Mouse (Mus musculus): ENCODE data around the gene Mrpl20. TPM values are rescaled to one million over a fixed set of nuclear protein-coding genes. Genes with fewer than 3 reads are reported as not detected.
"Not testable (repeated sequence)": the region's sequence is repeated elsewhere in the genome, so short reads cannot be mapped to it uniquely, and the experiment has no call there.

Gene Mrpl20
- polyA plus RNA-seq, 1 experiment from 2014 or later = 250 TPM

DNA sequence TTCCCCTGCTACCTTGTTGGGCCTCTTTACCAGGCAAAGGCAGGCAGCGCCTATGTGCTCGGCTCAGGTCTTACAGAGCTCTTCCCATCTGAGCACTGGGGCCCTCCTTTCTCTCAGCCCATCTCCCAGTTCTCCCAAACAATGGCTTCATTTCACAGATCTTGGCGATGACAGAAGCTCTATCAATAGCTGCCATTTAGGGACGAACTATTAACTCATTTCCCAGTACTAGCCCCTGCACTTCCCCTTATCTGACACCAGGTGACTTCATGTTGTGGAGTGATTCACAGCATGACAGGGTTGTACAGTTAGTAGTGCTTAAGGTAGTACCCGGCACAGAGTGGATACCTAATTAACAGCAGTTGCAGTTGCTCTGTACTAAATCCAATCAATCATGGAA is 16.9 kb upstream of the Mrpl20 start, which contains the start of gene Tmem88b:
Gene Tmem88b, minus strand, starts transcription at position 56 of the 400 bp plus-strand sequence.
- Histone ChIP-seq H3K27me3 (ENCODE audit: control insufficient read depth, insufficient read depth, low read length) (no peaks in the 10 kb centered on the region), H3K4me1 (ENCODE audit: control insufficient read depth, insufficient read depth, low read length) (no peaks in the 10 kb centered on the region), H3K36me3 (replicated peaks; ENCODE audit: control insufficient read depth, insufficient read depth, low read depth, low read length) (no peaks in the 10 kb centered on the region), H3K27ac (replicated peaks; ENCODE audit: low read depth, low read length) (no peak within 1 kb of the TSS), H3K9ac (replicated peaks; ENCODE audit: low read length) (no peak within 1 kb of the TSS), H3K9me3 (replicated peaks; ENCODE audit: control insufficient read depth, low read length) (no peaks in the 10 kb centered on the region), H3K4me3 (ENCODE audit: low read depth, low read length) (peak within 1 kb of the TSS; percentile 52; the same call in 1 of the 2 replicates), H3K4me2 (ENCODE audit: low read depth, low read length) (peak within 1 kb of the TSS; percentile 74)
- WGBS = 61% methylated on average over 5 of the region's 5 CpGs
- DNase-seq (ENCODE audit: low spot score) = no peak
- ATAC-seq (replicated peaks; ENCODE audit: insufficient number of reproducible peaks, low FRiP score, low TSS enrichment, low read depth) = no peak

DNA sequence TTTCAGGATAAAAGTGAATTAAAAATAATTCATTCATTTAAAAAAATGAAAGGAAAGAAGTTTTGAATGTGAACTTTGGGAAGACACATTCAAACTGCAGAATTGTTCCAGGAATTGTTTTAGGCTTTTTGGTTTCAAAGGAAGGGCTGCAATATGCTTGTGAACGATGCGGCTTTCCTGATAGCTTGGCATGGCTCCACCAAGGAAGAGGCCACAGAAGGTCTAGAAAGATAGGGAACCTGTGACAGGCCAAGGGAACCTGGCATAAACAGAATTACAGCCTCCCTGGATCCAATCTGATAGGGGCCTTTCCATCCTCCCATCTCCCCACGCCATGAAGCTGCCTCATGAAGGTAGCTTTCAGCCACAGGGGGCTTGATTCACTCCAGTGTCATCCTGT is 14.4 kb upstream of the Mrpl20 start:
- Histone ChIP-seq H3K9ac (replicated peaks; ENCODE audit: low read length) (no peak overlapping the region), H3K36me3 (replicated peaks; ENCODE audit: control insufficient read depth, insufficient read depth, low read depth, low read length) (no peaks in the 10 kb centered on the region), H3K4me1 (ENCODE audit: control insufficient read depth, insufficient read depth, low read length) (no peaks in the 10 kb centered on the region), H3K4me3 (ENCODE audit: low read depth, low read length) (no peak overlapping the region), H3K27ac (replicated peaks; ENCODE audit: low read depth, low read length) (no peak overlapping the region), H3K27me3 (ENCODE audit: control insufficient read depth, insufficient read depth, low read length) (no peaks in the 10 kb centered on the region), H3K4me2 (ENCODE audit: low read depth, low read length) (no peak overlapping the region), H3K9me3 (replicated peaks; ENCODE audit: control insufficient read depth, low read length) (no peaks in the 10 kb centered on the region)
- WGBS = 81% methylated on average over 3 of the region's 3 CpGs
- DNase-seq (ENCODE audit: low spot score) (no peak), ATAC-seq (replicated peaks; ENCODE audit: insufficient number of reproducible peaks, low FRiP score, low TSS enrichment, low read depth) (no peak)

- WGBS = 76% methylated on average over 4 of the region's 4 CpGs
- not testable (repeated sequence) for H3K4me2 ChIP-seq (ENCODE audit: low read depth, low read length); H3K27ac ChIP-seq (replicated peaks; ENCODE audit: low read depth, low read length); H3K4me3 ChIP-seq (ENCODE audit: low read depth, low read length); H3K4me1 ChIP-seq (ENCODE audit: control insufficient read depth, insufficient read depth, low read length); H3K36me3 ChIP-seq (replicated peaks; ENCODE audit: control insufficient read depth, insufficient read depth, low read depth, low read length); H3K9me3 ChIP-seq (replicated peaks; ENCODE audit: control insufficient read depth, low read length); H3K9ac ChIP-seq (replicated peaks; ENCODE audit: low read length); DNase-seq (ENCODE audit: low spot score); ATAC-seq (replicated peaks; ENCODE audit: insufficient number of reproducible peaks, low FRiP score, low TSS enrichment, low read depth); H3K27me3 ChIP-seq (ENCODE audit: control insufficient read depth, insufficient read depth, low read length)
Measured at GRCm38 (mm10) chr4:155788833-155789232, 13.8 kb upstream of the Mrpl20 start.

DNA sequence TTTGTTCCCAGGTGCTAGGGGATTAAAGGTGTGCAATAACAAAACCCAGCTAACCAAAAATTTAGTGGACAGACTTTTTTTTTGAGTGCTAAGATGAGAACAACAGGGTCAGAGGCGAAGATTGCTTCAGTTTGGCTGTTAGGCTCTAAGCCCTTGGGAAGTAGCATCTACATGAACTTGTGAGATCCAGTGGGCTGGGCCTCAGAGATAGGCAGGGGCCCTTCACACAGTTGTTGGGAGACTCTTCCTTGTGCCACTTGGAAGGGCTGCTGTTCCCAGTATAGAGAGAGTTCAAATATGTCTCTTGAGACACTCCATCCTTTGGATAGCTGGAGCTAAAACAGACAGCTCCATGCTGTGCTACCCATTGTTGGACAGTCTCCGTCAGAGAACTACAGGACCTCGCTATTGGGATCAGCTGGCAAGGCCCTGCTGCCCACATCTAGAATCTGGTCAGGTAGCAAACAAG is 12.6 kb upstream of the Mrpl20 start, which contains the start of gene Ankrd65:
Gene Ankrd65, plus strand, starts transcription at position 419 of the 469 bp plus-strand sequence.
- no peaks in the 10 kb centered on the region for H3K9me3 ChIP-seq (replicated peaks; ENCODE audit: control insufficient read depth, low read length)
- ATAC-seq (replicated peaks; ENCODE audit: insufficient number of reproducible peaks, low FRiP score, low TSS enrichment, low read depth) (no peak), DNase-seq (ENCODE audit: low spot score) (no peak)
- WGBS = 75% methylated on average over 3 of the region's 3 CpGs
- H3K27me3 ChIP-seq (ENCODE audit: control insufficient read depth, insufficient read depth, low read length) = no peaks in the 10 kb centered on the region
- H3K36me3 ChIP-seq (replicated peaks; ENCODE audit: control insufficient read depth, insufficient read depth, low read depth, low read length) = no peaks in the 10 kb centered on the region
- H3K4me1 ChIP-seq (ENCODE audit: control insufficient read depth, insufficient read depth, low read length) = no peaks in the 10 kb centered on the region
- no peak within 1 kb of the TSS for H3K9ac ChIP-seq (replicated peaks; ENCODE audit: low read length)
- H3K4me2 ChIP-seq (ENCODE audit: low read depth, low read length) = no peak within 1 kb of the TSS
- H3K27ac ChIP-seq (replicated peaks; ENCODE audit: low read depth, low read length) = no peak within 1 kb of the TSS
- H3K4me3 ChIP-seq (ENCODE audit: low read depth, low read length) = no peak within 1 kb of the TSS

- H3K9me3 ChIP-seq (replicated peaks; ENCODE audit: control insufficient read depth, low read length) = no peaks in the 10 kb centered on the region
- no peak overlapping the region for H3K4me2 ChIP-seq (ENCODE audit: low read depth, low read length)
- no peak overlapping the region for H3K27ac ChIP-seq (replicated peaks; ENCODE audit: low read depth, low read length)
- ATAC-seq (replicated peaks; ENCODE audit: insufficient number of reproducible peaks, low FRiP score, low TSS enrichment, low read depth) (no peak), DNase-seq (ENCODE audit: low spot score) (no peak)
- H3K9ac ChIP-seq (replicated peaks; ENCODE audit: low read length) = no peak overlapping the region
- no peak overlapping the region for H3K4me3 ChIP-seq (ENCODE audit: low read depth, low read length)
- H3K27me3 ChIP-seq (ENCODE audit: control insufficient read depth, insufficient read depth, low read length) = no peaks in the 10 kb centered on the region
- H3K4me1 ChIP-seq (ENCODE audit: control insufficient read depth, insufficient read depth, low read length) = no peaks in the 10 kb centered on the region
- no peaks in the 10 kb centered on the region for H3K36me3 ChIP-seq (replicated peaks; ENCODE audit: control insufficient read depth, insufficient read depth, low read depth, low read length)
- 68% methylated on average over 3 of the region's 3 CpGs for WGBS
Measured at GRCm38 (mm10) chr4:155790650-155791161, 12.0 kb upstream of the Mrpl20 start.

DNA sequence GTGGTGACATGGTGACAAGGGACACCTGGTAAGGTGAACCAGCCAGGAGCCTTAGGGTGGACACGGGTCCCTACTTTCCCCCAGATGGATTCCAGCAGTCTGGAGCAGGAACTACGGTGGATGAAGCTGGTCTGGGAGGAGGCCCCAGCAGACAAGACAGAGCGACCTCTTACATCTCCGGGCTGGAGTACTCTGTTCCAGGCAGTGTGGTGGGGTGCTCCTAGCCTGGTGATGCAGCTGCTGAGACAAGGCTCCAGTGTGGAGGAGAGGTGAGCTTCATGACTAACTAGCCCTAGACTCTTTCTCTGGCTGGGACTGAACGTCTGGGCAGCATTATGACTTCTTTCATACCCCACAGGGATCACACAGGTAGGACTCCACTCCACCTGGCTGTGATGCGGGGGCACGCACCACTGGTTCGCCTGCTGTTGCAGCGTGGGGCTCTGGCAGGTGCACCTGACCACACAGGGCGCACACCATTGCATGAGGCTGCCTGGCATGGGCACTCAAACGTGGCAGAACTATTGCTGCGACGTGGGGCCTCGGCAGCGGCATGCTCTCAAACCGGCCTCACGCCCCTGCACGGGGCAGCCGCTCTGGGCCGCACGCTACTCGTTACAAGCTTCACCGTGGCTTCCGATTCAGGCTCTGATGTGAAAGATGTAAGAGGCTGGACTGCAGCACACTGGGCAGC is 11.3 kb upstream of the Mrpl20 start:
- no peaks in the 10 kb centered on the region for H3K27me3 ChIP-seq (ENCODE audit: control insufficient read depth, insufficient read depth, low read length)
- no peaks in the 10 kb centered on the region for H3K4me1 ChIP-seq (ENCODE audit: control insufficient read depth, insufficient read depth, low read length)
- no peak for DNase-seq (ENCODE audit: low spot score)
- ATAC-seq (replicated peaks; ENCODE audit: insufficient number of reproducible peaks, low FRiP score, low TSS enrichment, low read depth) = no peak
- 74% methylated on average over 24 of the region's 24 CpGs for WGBS
- no peak overlapping the region for H3K27ac ChIP-seq (replicated peaks; ENCODE audit: low read depth, low read length)
- no peak overlapping the region for H3K4me2 ChIP-seq (ENCODE audit: low read depth, low read length)
- H3K4me3 ChIP-seq (ENCODE audit: low read depth, low read length) = no peak overlapping the region
- no peak overlapping the region for H3K9ac ChIP-seq (replicated peaks; ENCODE audit: low read length)
- no peaks in the 10 kb centered on the region for H3K9me3 ChIP-seq (replicated peaks; ENCODE audit: control insufficient read depth, low read length)
- no peaks in the 10 kb centered on the region for H3K36me3 ChIP-seq (replicated peaks; ENCODE audit: control insufficient read depth, insufficient read depth, low read depth, low read length)

DNA sequence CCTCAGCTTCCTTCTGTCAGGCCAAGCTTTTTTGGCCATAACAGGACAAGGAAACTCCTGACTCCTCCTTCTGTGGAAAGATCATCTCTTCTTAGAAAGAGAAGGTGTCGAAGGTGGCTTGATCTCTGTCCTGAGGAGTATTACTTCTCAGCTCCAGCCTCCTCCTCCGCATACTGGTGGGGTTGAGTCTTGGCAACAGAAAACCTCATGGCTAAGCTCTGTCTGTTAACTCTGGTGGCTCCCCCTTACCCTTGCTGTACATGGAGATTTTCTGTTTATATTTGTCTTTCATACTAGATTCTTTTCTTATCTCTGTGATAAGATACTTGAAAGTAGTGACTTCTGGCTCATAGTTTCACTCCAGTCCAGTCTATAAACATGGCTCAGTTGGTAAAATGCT is 8.9 kb upstream of the Mrpl20 start:
- Histone ChIP-seq H3K27ac (replicated peaks; ENCODE audit: low read depth, low read length) (no peak overlapping the region), H3K4me1 (ENCODE audit: control insufficient read depth, insufficient read depth, low read length) (no peaks in the 10 kb centered on the region), H3K4me2 (ENCODE audit: low read depth, low read length) (no peak overlapping the region), H3K36me3 (replicated peaks; ENCODE audit: control insufficient read depth, insufficient read depth, low read depth, low read length) (no peaks in the 10 kb centered on the region), H3K4me3 (ENCODE audit: low read depth, low read length) (no peak overlapping the region), H3K27me3 (ENCODE audit: control insufficient read depth, insufficient read depth, low read length) (no peaks in the 10 kb centered on the region), H3K9me3 (replicated peaks; ENCODE audit: control insufficient read depth, low read length) (no peaks in the 10 kb centered on the region), H3K9ac (replicated peaks; ENCODE audit: low read length) (no peak overlapping the region)
- DNase-seq (ENCODE audit: low spot score) (no peak), ATAC-seq (replicated peaks; ENCODE audit: insufficient number of reproducible peaks, low FRiP score, low TSS enrichment, low read depth) (no peak)
- WGBS = 82% methylated on average over 2 of the region's 2 CpGs

- no peak overlapping the region for H3K4me3 ChIP-seq (ENCODE audit: low read depth, low read length)
- H3K4me1 ChIP-seq (ENCODE audit: control insufficient read depth, insufficient read depth, low read length) = no peaks in the 10 kb centered on the region; the same call in 1 of the 2 replicates
- no peaks in the 10 kb centered on the region for H3K36me3 ChIP-seq (replicated peaks; ENCODE audit: control insufficient read depth, insufficient read depth, low read depth, low read length)
- H3K9ac ChIP-seq (replicated peaks; ENCODE audit: low read length) = no peak overlapping the region
- H3K4me2 ChIP-seq (ENCODE audit: low read depth, low read length) = no peak overlapping the region
- DNase-seq (ENCODE audit: low spot score) (no peak), ATAC-seq (replicated peaks; ENCODE audit: insufficient number of reproducible peaks, low FRiP score, low TSS enrichment, low read depth) (no peak)
- H3K27me3 ChIP-seq (ENCODE audit: control insufficient read depth, insufficient read depth, low read length) = no peaks in the 10 kb centered on the region
- H3K9me3 ChIP-seq (replicated peaks; ENCODE audit: control insufficient read depth, low read length) = no peaks in the 10 kb centered on the region
- H3K27ac ChIP-seq (replicated peaks; ENCODE audit: low read depth, low read length) = no peak overlapping the region
- 95% methylated on average over 1 of the region's 1 CpGs for WGBS
Measured at GRCm38 (mm10) chr4:155802075-155802474, 603 bp upstream of the Mrpl20 start.
